Mouse (Mus musculus) spleen, adult 2 months (tissue): Measurements from ENCODE around the gene Gucy1b1.

Source experiments
- CTCF ChIP-seq: fragments of 200-500 bp; IDR thresholded peaks from 2 replicates; pipeline ENCODE4 v1.5.1; 2011; ENCODE audit warnings: mild to moderate bottlenecking, inconsistent platforms; ENCODE audit not compliant: insufficient read depth, insufficient read length, insufficient replicate concordance; ENCODE audit errors: extremely low read depth
- POLR2A ChIP-seq: fragments of 200-500 bp; IDR thresholded peaks from 2 replicates; pipeline ENCODE4 v1.6.1; 2011; ENCODE audit warnings: low read depth, low read length, inconsistent platforms

DNA sequence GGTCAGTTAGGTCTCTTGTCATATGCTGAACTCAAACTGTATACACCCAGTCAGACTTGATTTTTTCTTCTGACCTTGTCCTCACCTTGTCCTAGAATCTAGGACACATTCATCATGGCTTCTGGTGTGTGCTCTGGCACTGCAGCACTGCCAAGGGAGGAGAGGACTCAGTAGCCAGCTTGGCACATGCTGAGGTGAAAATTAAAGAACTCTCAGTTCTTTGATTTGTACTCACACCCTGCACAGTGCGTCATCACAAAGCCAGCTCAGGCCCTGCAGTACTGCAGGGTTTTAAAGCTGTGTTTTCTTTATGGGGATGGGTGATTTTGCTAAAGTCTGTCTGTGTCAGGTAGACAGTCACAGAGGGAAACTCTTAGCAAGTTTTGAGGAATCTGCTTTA is 47.2 kb downstream of the Gucy1b1 start:
- TF ChIP-seq CTCF (no peak), POLR2A (no peak)
